Mouse (Mus musculus) cerebellum, postnatal 4 days (tissue): ENCODE data around the gene Vmn2r22.
"Not testable (repeated sequence)": the region's sequence is repeated elsewhere in the genome, so short reads cannot be mapped to it uniquely, and the experiment has no call there.

Source experiments
- DNase-seq, 2 experiments: peaks; one replicate each; pipeline ENCODE4 v3.0.0; 2022; ENCODE audit warnings: low spot score in 2 of 2, mixed read lengths in 1 of 2

The Vmn2r22 gene

GRCm38 (mm10) chr6:123650625-123651024 is at the start of gene Vmn2r22:
Vmn2r22 (minus strand) TSS chr6:123650725.
- DNase-seq: not testable (repeated sequence)

- DNase-seq: no peak
These were observed 46.7 kb upstream of the Vmn2r22 start for GRCm38 (mm10) chr6:123697213-123697612.

DNA sequence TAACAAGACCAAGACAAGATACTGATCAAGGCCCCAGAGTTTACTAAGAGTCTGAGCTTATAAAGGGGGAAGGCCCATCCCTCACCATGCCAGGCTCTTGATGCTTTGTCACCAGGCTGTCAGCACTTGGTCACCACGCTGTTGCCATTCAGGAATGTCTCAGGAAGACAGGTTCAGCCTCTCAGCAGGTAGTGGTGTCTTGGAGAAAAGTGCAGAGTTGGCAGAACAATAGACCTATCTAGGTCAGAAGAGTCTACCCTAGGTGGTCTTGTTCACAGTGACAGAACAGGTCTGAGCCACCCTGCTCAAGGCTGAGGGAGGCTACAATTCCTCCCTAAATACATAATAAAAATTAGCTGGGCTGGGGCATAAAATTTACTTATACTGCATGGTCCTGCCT is 46.1 kb upstream of the Vmn2r22 start:
- not testable (repeated sequence) for DNase-seq

- DNase-seq: no peak
These were observed 6.5 kb upstream of the Vmn2r22 start for GRCm38 (mm10) chr6:123657040-123657439.

- DNase-seq: not testable (repeated sequence)
These were observed 11.1 kb downstream of the Vmn2r22 start for GRCm38 (mm10) chr6:123639394-123639793.

GRCm38 (mm10) chr6:123623784-123624183 is 26.7 kb downstream of the Vmn2r22 start:
- not testable (repeated sequence) for DNase-seq

- DNase-seq: not testable (repeated sequence)
These were observed 62.2 kb downstream of the Vmn2r22 start for GRCm38 (mm10) chr6:123588368-123588767.

GRCm38 (mm10) chr6:123587796-123588328 is 62.7 kb downstream of the Vmn2r22 start:
- DNase-seq: not testable (repeated sequence)

- DNase-seq: not testable (repeated sequence)
These were observed 66.5 kb downstream of the Vmn2r22 start for GRCm38 (mm10) chr6:123583988-123584387.

- DNase-seq: not testable (repeated sequence)
These were observed 75.8 kb downstream of the Vmn2r22 start for GRCm38 (mm10) chr6:123574698-123575097.
